Mouse (Mus musculus) heart, embryonic 15.5 days (tissue): Measurements from ENCODE around the gene Tspyl1. TPM values are rescaled to one million over a fixed set of nuclear protein-coding genes. Genes with fewer than 3 reads are reported as not detected.
A peak's percentile ranks its signal among the peaks of the same experiment; 100 is the strongest.
"Not testable (repeated sequence)": the region's sequence is repeated elsewhere in the genome, so short reads cannot be mapped to it uniquely, and the experiment has no call there.

Experiments
- ATAC-seq: fragments of 200-750 bp; cut with Nextera tagmentation; replicated peaks from 2 replicates; pipeline ENCODE4 v1.8.0; 2017; ENCODE audit warnings: low read depth, moderate TSS enrichment; ENCODE audit not compliant: insufficient number of reproducible peaks, insufficient read depth, low FRiP score
- H3K27ac ChIP-seq: fragments of 300-500 bp; sonication (generic); 2 replicates; pipeline ENCODE4 v1.5.1; 2015; ENCODE audit warnings: mild to moderate bottlenecking, inconsistent platforms
- H3K27me3 ChIP-seq: fragments of 300-500 bp; sonication (generic); 2 replicates; pipeline ENCODE4 v1.6.1; 2015; ENCODE audit warnings: inconsistent platforms
- H3K36me3 ChIP-seq: fragments of 300-500 bp; sonication (generic); 2 replicates; pipeline ENCODE4 v1.6.1; 2015; ENCODE audit warnings: mild to moderate bottlenecking, inconsistent platforms
- H3K4me1 ChIP-seq: fragments of 300-500 bp; sonication (generic); replicated peaks from 2 replicates; pipeline ENCODE4 v1.6.1; 2015; ENCODE audit warnings: inconsistent platforms
- H3K4me2 ChIP-seq: fragments of 300-500 bp; sonication (generic); 2 replicates; pipeline ENCODE4 v1.6.1; 2015; ENCODE audit warnings: inconsistent platforms, mild to moderate bottlenecking, moderate library complexity
- H3K4me3 ChIP-seq: fragments of 300-500 bp; sonication (generic); 2 replicates; pipeline ENCODE4 v1.5.1; 2015; ENCODE audit warnings: mild to moderate bottlenecking, inconsistent platforms
- H3K9ac ChIP-seq: fragments of 300-500 bp; sonication (generic); 2 replicates; pipeline ENCODE4 v1.6.1; 2015; ENCODE audit warnings: mild to moderate bottlenecking, inconsistent platforms
- H3K9me3 ChIP-seq: fragments of 300-500 bp; sonication (generic); replicated peaks from 2 replicates; pipeline ENCODE4 v1.6.1; 2016; ENCODE audit warnings: inconsistent platforms
- WGBS: fragments of 180-500 bp; shearing (Covaris S2); methylation state at CpG from one replicate; pipeline ENCODE4 v1.1.7; 2015; ENCODE audit warnings: mixed read lengths; 5-methylcytosine and 5-hydroxymethylcytosine counted together
- polyA plus RNA-seq: library from polyadenylated mRNA; unstranded; fragments of >200 nt; fragmentation: Nextera tagmentation; extraction: Ambion mirVana; gene quantifications from 2 replicates; pipeline ENCODE4 v1.2.1, GENCODE M21; 2015

Tspyl1 gene
- polyA plus RNA-seq: 69.4 and 72.5 TPM in 2 replicates

GRCm38 (mm10) chr10:34281962-34282388 lies at the start of gene Tspyl1:
Tspyl1 (plus strand) TSS chr10:34282190.
- 0% methylated on average over 38 of the region's 38 CpGs for WGBS
- peak within 1 kb of the TSS; percentile 93 for H3K9ac ChIP-seq
- H3K9me3 ChIP-seq: no peaks in the 10 kb centered on the region
- H3K27me3 ChIP-seq: no peaks in the 10 kb centered on the region
- peaks cover 22% of the 10 kb centered on the region for H3K4me1 ChIP-seq
- H3K36me3 ChIP-seq: no peaks in the 10 kb centered on the region
- peak within 1 kb of the TSS; percentile 85 for H3K27ac ChIP-seq
- H3K4me3 ChIP-seq: peak within 1 kb of the TSS; percentile 86
- ATAC-seq: peak; percentile 97
- peak within 1 kb of the TSS; percentile 80 for H3K4me2 ChIP-seq

GRCm38 (mm10) chr10:34233418-34233817 lies 48.6 kb upstream of the Tspyl1 start:
- H3K27ac ChIP-seq: no peak overlapping the region
- H3K27me3 ChIP-seq: no peaks in the 10 kb centered on the region
- H3K4me3 ChIP-seq: no peak overlapping the region
- no peak overlapping the region for H3K9ac ChIP-seq
- no peaks in the 10 kb centered on the region for H3K9me3 ChIP-seq
- 69% methylated on average over 1 of the region's 1 CpGs for whole genome bisulfite sequencing
- H3K36me3 ChIP-seq: no peaks in the 10 kb centered on the region
- no peak overlapping the region for H3K4me2 ChIP-seq
- H3K4me1 ChIP-seq: no peaks in the 10 kb centered on the region
- ATAC-seq: no peak

GRCm38 (mm10) chr10:34233931-34234745 lies 47.9 kb upstream of the Tspyl1 start:
- H3K4me1 ChIP-seq: no peaks in the 10 kb centered on the region
- ATAC-seq: no peak
- no peaks in the 10 kb centered on the region for H3K36me3 ChIP-seq
- H3K9ac ChIP-seq: no peak overlapping the region
- no peak overlapping the region for H3K4me2 ChIP-seq
- no peaks in the 10 kb centered on the region for H3K9me3 ChIP-seq
- H3K27ac ChIP-seq: no peak overlapping the region
- H3K4me3 ChIP-seq: no peak overlapping the region
- no peaks in the 10 kb centered on the region for H3K27me3 ChIP-seq
- WGBS: 27% methylated on average over 2 of the region's 2 CpGs

GRCm38 (mm10) chr10:34235384-34235783 lies 46.6 kb upstream of the Tspyl1 start:
- 31% methylated on average over 3 of the region's 3 CpGs for WGBS
- H3K36me3 ChIP-seq: no peaks in the 10 kb centered on the region
- no peaks in the 10 kb centered on the region for H3K27me3 ChIP-seq
- no peak overlapping the region for H3K4me3 ChIP-seq
- no peak overlapping the region for H3K27ac ChIP-seq
- H3K4me2 ChIP-seq: no peak overlapping the region
- ATAC-seq: no peak
- no peak overlapping the region for H3K9ac ChIP-seq
- H3K4me1 ChIP-seq: no peaks in the 10 kb centered on the region
- H3K9me3 ChIP-seq: no peaks in the 10 kb centered on the region

- 75% methylated on average over 5 of the region's 5 CpGs for whole genome bisulfite sequencing
- ATAC-seq: no peak
- H3K9ac ChIP-seq: no peak overlapping the region
Observed at GRCm38 (mm10) chr10:34236569-34236968, 45.4 kb upstream of the Tspyl1 start.

GRCm38 (mm10) chr10:34238536-34238935 lies 43.5 kb upstream of the Tspyl1 start:
- 50% methylated on average over 4 of the region's 4 CpGs for WGBS
- no peaks in the 10 kb centered on the region for H3K27me3 ChIP-seq
- H3K9ac ChIP-seq: no peak overlapping the region
- H3K4me3 ChIP-seq: no peak overlapping the region
- H3K9me3 ChIP-seq: no peaks in the 10 kb centered on the region
- no peaks in the 10 kb centered on the region for H3K4me1 ChIP-seq
- no peak overlapping the region for H3K4me2 ChIP-seq
- ATAC-seq: no peak
- no peak overlapping the region for H3K27ac ChIP-seq
- no peaks in the 10 kb centered on the region for H3K36me3 ChIP-seq

More at GRCm38 (mm10) chr10:34236569-34236968, 45.4 kb upstream of the Tspyl1 start:
- Histone ChIP-seq H3K4me1 (no peaks in the 10 kb centered on the region), H3K27ac (no peak overlapping the region), H3K4me2 (no peak overlapping the region), H3K36me3 (no peaks in the 10 kb centered on the region), H3K27me3 (no peaks in the 10 kb centered on the region), H3K9me3 (no peaks in the 10 kb centered on the region), H3K4me3 (no peak overlapping the region)

GRCm38 (mm10) chr10:34244745-34245144 lies 37.2 kb upstream of the Tspyl1 start:
- no peaks in the 10 kb centered on the region for H3K9me3 ChIP-seq
- no peak overlapping the region for H3K27ac ChIP-seq
- H3K4me2 ChIP-seq: no peak overlapping the region
- 70% methylated on average over 5 of the region's 5 CpGs for WGBS
- no peaks in the 10 kb centered on the region for H3K4me1 ChIP-seq
- no peaks in the 10 kb centered on the region for H3K36me3 ChIP-seq
- no peak overlapping the region for H3K9ac ChIP-seq
- no peaks in the 10 kb centered on the region for H3K27me3 ChIP-seq
- ATAC-seq: no peak
- no peak overlapping the region for H3K4me3 ChIP-seq

- 54% methylated on average over 2 of the region's 2 CpGs for WGBS
- no peak for ATAC-seq
- no peak overlapping the region for H3K9ac ChIP-seq
Observed at GRCm38 (mm10) chr10:34246106-34246505, 35.9 kb upstream of the Tspyl1 start.

GRCm38 (mm10) chr10:34247757-34248156 lies 34.2 kb upstream of the Tspyl1 start:
- Histone ChIP-seq H3K4me1 (no peaks in the 10 kb centered on the region), H3K4me3 (no peak overlapping the region), H3K36me3 (no peaks in the 10 kb centered on the region), H3K4me2 (no peak overlapping the region), H3K9ac (no peak overlapping the region), H3K27me3 (no peaks in the 10 kb centered on the region), H3K9me3 (no peaks in the 10 kb centered on the region), H3K27ac (no peak overlapping the region)
- no peak for ATAC-seq
- 45% methylated on average over 3 of the region's 3 CpGs for WGBS

More at GRCm38 (mm10) chr10:34246106-34246505, 35.9 kb upstream of the Tspyl1 start:
- no peaks in the 10 kb centered on the region for H3K36me3 ChIP-seq
- no peak overlapping the region for H3K4me3 ChIP-seq
- no peak overlapping the region for H3K27ac ChIP-seq
- H3K27me3 ChIP-seq: no peaks in the 10 kb centered on the region
- no peaks in the 10 kb centered on the region for H3K9me3 ChIP-seq
- no peaks in the 10 kb centered on the region for H3K4me1 ChIP-seq
- no peak overlapping the region for H3K4me2 ChIP-seq

GRCm38 (mm10) chr10:34249594-34249993 lies 32.4 kb upstream of the Tspyl1 start:
- ATAC-seq: no peak
- H3K36me3 ChIP-seq: no peaks in the 10 kb centered on the region
- WGBS: 38% methylated on average over 2 of the region's 2 CpGs
- H3K9ac ChIP-seq: no peak overlapping the region
- H3K27ac ChIP-seq: no peak overlapping the region
- H3K27me3 ChIP-seq: no peaks in the 10 kb centered on the region
- H3K4me3 ChIP-seq: no peak overlapping the region
- no peaks in the 10 kb centered on the region for H3K4me1 ChIP-seq
- H3K4me2 ChIP-seq: no peak overlapping the region
- no peaks in the 10 kb centered on the region for H3K9me3 ChIP-seq

- H3K4me2 ChIP-seq, H3K27ac ChIP-seq, H3K4me3 ChIP-seq, H3K27me3 ChIP-seq, H3K4me1 ChIP-seq, H3K36me3 ChIP-seq, H3K9ac ChIP-seq, ATAC-seq, H3K9me3 ChIP-seq: not testable (repeated sequence)
- 83% methylated on average over 9 of the region's 9 CpGs for WGBS
Observed at GRCm38 (mm10) chr10:34252833-34253232, 29.2 kb upstream of the Tspyl1 start.

- H3K36me3 ChIP-seq: no peaks in the 10 kb centered on the region
- ATAC-seq: no peak
- no peak overlapping the region for H3K9ac ChIP-seq
- H3K9me3 ChIP-seq: no peaks in the 10 kb centered on the region
- no peak overlapping the region for H3K4me3 ChIP-seq
- no peaks in the 10 kb centered on the region for H3K4me1 ChIP-seq
- no peak overlapping the region for H3K27ac ChIP-seq
- H3K4me2 ChIP-seq: no peak overlapping the region
- 78% methylated on average over 4 of the region's 4 CpGs for WGBS
- H3K27me3 ChIP-seq: no peaks in the 10 kb centered on the region
Observed at GRCm38 (mm10) chr10:34265106-34265505, 16.9 kb upstream of the Tspyl1 start.
